Mouse (Mus musculus) limb, embryonic 13.5 days (tissue): Measurements from ENCODE around the gene Noxo1. TPM values are rescaled to one million over a fixed set of nuclear protein-coding genes. Genes with fewer than 3 reads are reported as not detected.

Experiments used
- ATAC-seq: fragments of 200-750 bp; cut with Nextera tagmentation; 2 replicates; pipeline ENCODE4 v1.8.0; 2017; ENCODE audit warnings: low read depth, moderate number of reproducible peaks, moderate TSS enrichment; ENCODE audit not compliant: low FRiP score
- H3K27ac ChIP-seq: fragments of 300-500 bp; sonication (generic); 2 replicates; pipeline ENCODE4 v1.5.1; 2015; ENCODE audit warnings: inconsistent platforms, mild to moderate bottlenecking, moderate library complexity
- H3K27me3 ChIP-seq: fragments of 300-500 bp; sonication (generic); 2 replicates; pipeline ENCODE4 v1.6.1; 2015; ENCODE audit warnings: mild to moderate bottlenecking, inconsistent platforms
- H3K36me3 ChIP-seq: fragments of 300-500 bp; sonication (generic); 2 replicates; pipeline ENCODE4 v1.6.1; 2015; ENCODE audit warnings: inconsistent platforms, mild to moderate bottlenecking, moderate library complexity
- H3K4me1 ChIP-seq: fragments of 300-500 bp; sonication (generic); 2 replicates; pipeline ENCODE4 v1.6.1; 2015; ENCODE audit warnings: inconsistent platforms
- H3K4me2 ChIP-seq: fragments of 300-500 bp; sonication (generic); replicated peaks from 2 replicates; pipeline ENCODE4 v1.6.1; 2015; ENCODE audit warnings: inconsistent platforms, mild to moderate bottlenecking, moderate library complexity
- H3K4me3 ChIP-seq: fragments of 300-500 bp; sonication (generic); 2 replicates; pipeline ENCODE4 v1.5.1; 2015; ENCODE audit warnings: moderate library complexity, mild to moderate bottlenecking, inconsistent platforms
- H3K9ac ChIP-seq: fragments of 300-500 bp; sonication (generic); 2 replicates; pipeline ENCODE4 v1.6.1; 2015; ENCODE audit warnings: mild to moderate bottlenecking, inconsistent platforms
- H3K9me3 ChIP-seq: fragments of 300-500 bp; sonication (generic); 2 replicates; pipeline ENCODE4 v1.6.1; 2016; ENCODE audit warnings: inconsistent platforms
- WGBS: fragments of 180-500 bp; shearing (Covaris S2); methylation state at CpG from one replicate; pipeline ENCODE4 v1.1.7; 2015; 5-methylcytosine and 5-hydroxymethylcytosine counted together
- polyA plus RNA-seq: library from polyadenylated mRNA; unstranded; fragments of >200 nt; fragmentation: Nextera tagmentation; extraction: Ambion mirVana; gene quantifications from 2 replicates; pipeline ENCODE4 v1.2.1, GENCODE M21; 2015

The Noxo1 gene
- polyA plus RNA-seq, 1 experiment from 2014 or later = 3.1 TPM

DNA sequence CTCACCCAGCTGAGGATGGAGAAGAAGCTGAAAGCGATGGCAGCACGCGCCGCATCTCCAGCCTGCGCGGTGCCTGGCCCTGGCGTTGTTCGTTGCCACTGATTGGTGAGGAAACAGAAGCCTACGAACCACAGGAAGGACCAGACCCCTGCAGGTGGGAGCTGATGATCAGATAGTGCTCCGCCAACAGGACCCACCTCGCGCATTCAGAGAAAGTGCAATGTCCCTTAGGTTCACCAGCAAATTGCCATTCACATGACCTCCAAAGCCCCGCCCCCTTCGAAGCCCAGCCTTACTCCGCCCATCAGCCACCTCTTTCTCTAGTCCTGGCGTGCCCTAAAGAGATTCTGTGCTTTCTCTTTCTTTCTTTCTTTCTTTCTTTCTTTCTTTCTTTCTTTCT, 9.5 kb upstream of the Noxo1 start:
- no peak overlapping the region for H3K27ac ChIP-seq
- H3K36me3 ChIP-seq = peaks cover 11% of the 10 kb centered on the region
- H3K4me2 ChIP-seq = peak overlapping the region; percentile 39
- 22% methylated on average over 16 of the region's 16 CpGs for WGBS
- H3K4me1 ChIP-seq = peaks cover 20% of the 10 kb centered on the region
- no peak for ATAC-seq
- H3K9ac ChIP-seq = no peak overlapping the region
- H3K4me3 ChIP-seq = peak overlapping the region; percentile 10; the same call in 1 of the 2 replicates
- H3K27me3 ChIP-seq = peaks cover 52% of the 10 kb centered on the region
- H3K9me3 ChIP-seq = no peaks in the 10 kb centered on the region

DNA sequence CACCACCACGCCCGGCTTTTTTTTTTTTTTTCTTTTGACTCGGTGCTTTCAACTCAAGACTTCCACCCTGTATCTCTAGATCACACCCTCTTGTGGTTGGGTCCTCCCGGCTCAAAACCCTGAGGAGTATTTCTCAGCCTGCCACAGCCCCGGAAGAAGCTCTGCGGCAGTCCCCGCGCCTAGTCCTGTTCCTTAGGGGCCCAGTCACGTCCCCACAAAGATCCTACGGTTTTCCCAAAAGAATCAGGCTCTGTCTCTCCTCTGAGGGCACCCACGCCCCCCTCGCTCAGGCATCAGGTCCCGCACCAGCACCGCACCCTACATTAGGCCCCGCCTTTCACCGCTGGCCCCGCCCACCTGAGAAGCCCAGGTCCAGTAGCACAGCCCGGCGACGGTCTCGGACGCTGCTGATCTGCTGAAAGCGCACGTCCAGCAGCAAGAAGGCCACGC, 8.9 kb upstream of the Noxo1 start:
- Histone ChIP-seq H3K27ac (no peak overlapping the region), H3K4me1 (peaks cover 20% of the 10 kb centered on the region), H3K9ac (peak overlapping the region; percentile 55), H3K4me3 (peak overlapping the region; percentile 34), H3K9me3 (no peaks in the 10 kb centered on the region), H3K36me3 (peaks cover 7% of the 10 kb centered on the region), H3K27me3 (peaks cover 55% of the 10 kb centered on the region), H3K4me2 (peak overlapping the region; percentile 62)
- under 1% methylated on average over 25 of the region's 25 CpGs for WGBS
- peak; percentile 60; the same call in 1 of the 2 replicates for ATAC-seq

- WGBS = 17% methylated on average over 23 of the region's 23 CpGs
- H3K9me3 ChIP-seq = no peaks in the 10 kb centered on the region
- H3K9ac ChIP-seq = peak overlapping the region; percentile 55
- no peak overlapping the region for H3K27ac ChIP-seq
- ATAC-seq = no peak
- peaks cover 59% of the 10 kb centered on the region for H3K27me3 ChIP-seq
- peaks cover 7% of the 10 kb centered on the region for H3K36me3 ChIP-seq
- H3K4me2 ChIP-seq = peak overlapping the region; percentile 62
- H3K4me1 ChIP-seq = peaks cover 20% of the 10 kb centered on the region
- H3K4me3 ChIP-seq = peak overlapping the region; percentile 34
These were observed 8.4 kb upstream of the Noxo1 start for GRCm38 (mm10) chr17:24687599-24687998.

- Histone ChIP-seq H3K4me2 (peak within 1 kb of the TSS; percentile 92), H3K4me1 (peaks cover 23% of the 10 kb centered on the region), H3K27me3 (peaks cover 60% of the 10 kb centered on the region), H3K4me3 (peak within 1 kb of the TSS; percentile 67), H3K9ac (peak within 1 kb of the TSS; percentile 76), H3K27ac (no peak within 1 kb of the TSS), H3K36me3 (peaks cover 19% of the 10 kb centered on the region), H3K9me3 (no peaks in the 10 kb centered on the region)
- WGBS = 1% methylated on average over 51 of the region's 55 CpGs
- ATAC-seq = no peak
These were observed 6.6 kb upstream of the Noxo1 start, which contains the start of gene Syngr3 for GRCm38 (mm10) chr17:24689251-24690081. Gene Syngr3 (minus strand): TSS chr17:24689955.

- Histone ChIP-seq H3K27me3 (peaks cover 47% of the 10 kb centered on the region), H3K4me1 (peaks cover 34% of the 10 kb centered on the region), H3K36me3 (peaks cover 19% of the 10 kb centered on the region), H3K4me2 (no peak overlapping the region), H3K9ac (no peak overlapping the region), H3K27ac (no peak overlapping the region), H3K9me3 (no peaks in the 10 kb centered on the region), H3K4me3 (no peak overlapping the region)
- no peak for ATAC-seq
- 81% methylated on average over 5 of the region's 5 CpGs for WGBS
These were observed 3.6 kb upstream of the Noxo1 start for GRCm38 (mm10) chr17:24692385-24692784.

- peaks cover 31% of the 10 kb centered on the region for H3K4me1 ChIP-seq
- ATAC-seq = no peak; the same call in 1 of the 2 replicates
- H3K9ac ChIP-seq = peak overlapping the region; percentile 88
- H3K36me3 ChIP-seq = peaks cover 28% of the 10 kb centered on the region
- H3K27ac ChIP-seq = peak overlapping the region; percentile 81
- no peaks in the 10 kb centered on the region for H3K9me3 ChIP-seq
- peak overlapping the region; percentile 81 for H3K4me2 ChIP-seq
- WGBS = 4% methylated on average over 51 of the region's 51 CpGs
- H3K4me3 ChIP-seq = peak overlapping the region; percentile 84
- H3K27me3 ChIP-seq = peaks cover 16% of the 10 kb centered on the region
These were observed 566 bp upstream of the Noxo1 start for GRCm38 (mm10) chr17:24695326-24696010.

GRCm38 (mm10) chr17:24697985-24698384, 2.0 kb downstream of the Noxo1 start:
- H3K27me3 ChIP-seq = no peaks in the 10 kb centered on the region
- 20% methylated on average over 5 of the region's 5 CpGs for WGBS
- H3K4me1 ChIP-seq = peaks cover 31% of the 10 kb centered on the region
- H3K4me3 ChIP-seq = no peak overlapping the region
- no peak for ATAC-seq
- peaks cover 43% of the 10 kb centered on the region for H3K36me3 ChIP-seq
- H3K27ac ChIP-seq = no peak overlapping the region
- peak overlapping the region; percentile 5; the same call in 1 of the 2 replicates for H3K9ac ChIP-seq
- no peak overlapping the region for H3K4me2 ChIP-seq
- no peaks in the 10 kb centered on the region for H3K9me3 ChIP-seq

DNA sequence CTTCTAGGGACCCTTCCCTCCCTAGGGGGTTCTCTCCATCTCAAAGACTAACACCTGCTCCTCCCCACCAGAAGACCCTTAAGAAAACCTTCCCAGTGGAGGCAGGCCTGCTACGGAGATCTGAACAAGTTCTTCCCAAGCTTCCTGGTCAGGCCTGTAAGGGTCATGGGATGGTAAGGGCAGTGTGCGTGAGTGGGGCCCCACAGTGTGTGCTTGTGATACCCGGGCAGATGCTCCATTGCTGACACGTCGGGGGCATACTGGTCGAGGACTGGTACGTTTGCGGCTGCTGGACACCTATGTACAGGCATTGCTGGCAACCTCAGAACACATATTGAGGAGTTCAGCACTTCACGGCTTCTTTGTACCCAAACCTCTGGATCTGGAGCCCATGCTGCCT, 2.7 kb downstream of the Noxo1 start:
- Histone ChIP-seq H3K9me3 (no peaks in the 10 kb centered on the region), H3K9ac (no peak overlapping the region), H3K36me3 (peaks cover 44% of the 10 kb centered on the region), H3K27me3 (no peaks in the 10 kb centered on the region), H3K4me2 (no peak overlapping the region), H3K4me1 (peaks cover 31% of the 10 kb centered on the region), H3K4me3 (no peak overlapping the region), H3K27ac (no peak overlapping the region)
- no peak for ATAC-seq
- WGBS = 68% methylated on average over 9 of the region's 9 CpGs

GRCm38 (mm10) chr17:24699473-24699872, 3.4 kb downstream of the Noxo1 start:
- Histone ChIP-seq H3K27ac (no peak overlapping the region), H3K4me1 (peaks cover 28% of the 10 kb centered on the region), H3K27me3 (no peaks in the 10 kb centered on the region), H3K9ac (no peak overlapping the region), H3K9me3 (no peaks in the 10 kb centered on the region), H3K4me3 (no peak overlapping the region), H3K36me3 (peaks cover 49% of the 10 kb centered on the region), H3K4me2 (no peak overlapping the region)
- 70% methylated on average over 2 of the region's 2 CpGs for WGBS
- no peak for ATAC-seq

- ATAC-seq = no peak
- Histone ChIP-seq H3K36me3 (peaks cover 63% of the 10 kb centered on the region), H3K27ac (no peak overlapping the region), H3K9ac (no peak overlapping the region; the same call in 1 of the 2 replicates), H3K4me1 (peaks cover 22% of the 10 kb centered on the region), H3K4me2 (no peak overlapping the region), H3K4me3 (no peak overlapping the region), H3K9me3 (no peaks in the 10 kb centered on the region), H3K27me3 (no peaks in the 10 kb centered on the region)
- 86% methylated on average over 9 of the region's 9 CpGs for WGBS
These were observed 5.2 kb downstream of the Noxo1 start for GRCm38 (mm10) chr17:24701251-24701650.

DNA sequence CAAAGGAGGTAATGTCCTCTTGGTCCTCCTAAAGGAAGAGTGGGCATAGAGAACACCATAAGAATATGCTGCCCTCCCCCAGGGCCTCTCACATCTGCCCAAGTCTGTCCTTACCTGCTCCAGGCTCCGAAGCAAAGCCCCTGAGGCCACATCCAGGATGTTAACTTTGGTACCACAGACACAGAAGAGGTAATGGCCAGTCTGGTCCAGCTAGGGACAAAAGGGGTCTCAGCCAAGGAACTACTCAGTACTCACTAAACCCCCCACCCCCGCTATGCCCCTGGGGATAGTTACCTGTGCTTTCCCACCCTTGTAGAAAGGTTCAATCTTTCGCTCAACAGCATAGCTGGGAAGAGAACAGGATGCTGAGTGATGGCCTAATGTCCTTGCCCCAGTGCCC, 9.8 kb downstream of the Noxo1 start:
- H3K27me3 ChIP-seq = no peaks in the 10 kb centered on the region
- H3K36me3 ChIP-seq = peaks cover 50% of the 10 kb centered on the region
- H3K4me1 ChIP-seq = peaks cover 14% of the 10 kb centered on the region
- peak overlapping the region; percentile 84; the same call in 1 of the 2 replicates for H3K4me2 ChIP-seq
- H3K27ac ChIP-seq = no peak overlapping the region
- ATAC-seq = no peak
- H3K4me3 ChIP-seq = peak overlapping the region; percentile 15
- no peak overlapping the region for H3K9ac ChIP-seq
- 89% methylated on average over 3 of the region's 3 CpGs for WGBS
- H3K9me3 ChIP-seq = no peaks in the 10 kb centered on the region
